Mouse (Mus musculus): ENCODE results near the gene Btbd35f10. TPM values are rescaled to one million over a fixed set of nuclear protein-coding genes. Genes with fewer than 3 reads are reported as not detected.
"Not testable (repeated sequence)": the region's sequence is repeated elsewhere in the genome, so short reads cannot be mapped to it uniquely, and the experiment has no call there.

The Btbd35f10 gene
- not detected in 2 replicates for polyA plus RNA-seq (2015; fragmentation: Nextera tagmentation; extraction: Ambion mirVana)

DNA sequence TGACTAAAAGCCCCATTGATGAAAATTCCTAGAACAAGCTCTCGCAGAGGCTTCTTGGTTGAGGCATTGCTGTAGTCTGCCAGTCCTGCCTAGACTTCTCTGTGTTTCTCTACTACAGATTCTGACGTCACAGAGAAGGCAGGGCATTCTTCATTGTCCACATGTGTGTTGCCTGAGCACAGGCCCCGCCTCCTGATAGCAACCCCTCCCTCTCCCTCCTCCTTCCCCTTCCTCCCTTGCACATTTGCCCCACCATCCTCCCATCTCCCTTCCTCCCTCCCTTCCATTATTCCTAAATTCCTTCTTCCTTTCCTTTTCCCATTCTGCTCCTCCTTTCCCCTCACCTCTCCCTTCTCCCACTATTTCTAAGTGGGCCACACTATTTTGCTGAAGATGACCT, at the start of gene Btbd35f10:
Gene Btbd35f10, minus strand, starts transcription at position 101 of the 400 bp plus-strand sequence.
- H3K4me3 ChIP-seq (replicated peaks); H3K4me1 ChIP-seq (replicated peaks); ATAC-seq (ENCODE audit: insufficient read depth); H3K4me2 ChIP-seq; H3K27ac ChIP-seq (replicated peaks); H3K36me3 ChIP-seq (replicated peaks); H3K9ac ChIP-seq; H3K27me3 ChIP-seq; H3K9me3 ChIP-seq (replicated peaks): not testable (repeated sequence)
- WGBS (ENCODE audit: insufficient replicate concordance): no CpG with 5 or more reads among the region's 3 CpGs

Other genes starting within 250 kb of the Btbd35f10 start
- not detected in 2 replicates for gene Btbd35f18, start 52.7 kb downstream of the Btbd35f10 start, polyA plus RNA-seq (2015; fragmentation: Nextera tagmentation; extraction: Ambion mirVana)
- gene Btbd35f16, start 204.1 kb upstream of the Btbd35f10 start, polyA plus RNA-seq (2015; fragmentation: Nextera tagmentation; extraction: Ambion mirVana): not detected in 2 replicates

All from liver, embryonic 15.5 days (tissue).